Mouse (Mus musculus) C2C12 (cell line): ENCODE measurements around the gene Kcnd1.

ENCODE experiments used
- CTCF ChIP-seq: IDR thresholded peaks from one replicate; pipeline ENCODE4 v1.5.1; 2011; ENCODE audit not compliant: control insufficient read depth, insufficient read depth, insufficient read length
- MAX ChIP-seq: IDR thresholded peaks from one replicate; pipeline ENCODE4 v1.6.1; 2011; ENCODE audit warnings: mild to moderate bottlenecking, control low read depth

DNA sequence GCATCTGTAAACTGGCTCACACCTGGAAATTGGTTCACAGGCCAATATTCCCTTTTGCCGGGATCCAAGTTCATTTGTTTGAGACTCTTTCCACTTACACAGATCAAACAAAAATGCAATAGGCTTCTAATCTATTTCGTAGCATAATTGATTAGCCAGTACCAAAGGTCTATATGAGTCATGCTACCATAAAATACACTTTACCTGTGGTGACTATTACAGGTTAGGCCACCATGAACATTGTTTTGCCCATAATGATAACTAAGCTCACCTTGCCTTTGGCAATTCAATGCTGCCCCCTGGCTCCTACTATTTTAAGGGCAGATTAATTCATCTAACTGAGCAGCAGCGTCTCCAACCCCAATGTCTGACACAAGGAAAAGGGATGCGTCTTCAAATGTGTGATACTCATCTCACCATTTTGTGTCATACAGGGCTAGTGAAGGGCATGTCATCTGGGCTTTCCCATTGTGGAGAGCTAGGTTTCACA lies 39.4 kb upstream of the Kcnd1 start:
- no peak for TF ChIP-seq MAX
- TF ChIP-seq CTCF = no peak
